Comparison of ENCODE assay signal across 7 mouse cellular contexts in the genomic region with DNA sequence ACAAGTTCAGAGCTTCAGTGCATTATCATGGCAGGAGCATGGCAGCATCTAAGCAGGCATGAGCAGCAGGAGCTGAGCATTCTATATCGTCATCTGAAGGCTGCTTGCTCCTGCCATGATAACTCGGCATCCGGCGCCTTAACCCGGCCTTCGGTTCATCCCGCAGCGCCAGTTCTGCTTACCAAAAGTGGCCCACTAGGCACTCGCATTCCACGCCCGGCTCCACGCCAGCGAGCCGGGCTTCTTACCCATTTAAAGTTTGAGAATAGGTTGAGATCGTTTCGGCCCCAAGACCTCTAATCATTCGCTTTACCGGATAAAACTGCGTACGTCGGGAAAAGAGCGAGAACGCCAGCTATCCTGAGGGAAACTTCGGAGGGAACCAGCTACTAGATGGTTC.
DNase-seq lines count a peak whose midpoint lies in the region; TF ChIP-seq lines count a peak whose summit lies in the region.
"Not testable (repeated sequence)": the region's sequence is repeated elsewhere in the genome, so short reads cannot be mapped to it uniquely, and the experiment has no call there.

No protein-coding gene starts in this region.

- not testable (repeated sequence) for TF ChIP-seq POLR2A in heart, adult 2 months (IDR thresholded peaks at IDR 0.05; ENCODE audit: insufficient read depth, low read depth, low read length)

- TF ChIP-seq CTCF in heart, adult 2 months (IDR thresholded peaks at IDR 0.05); left cerebral cortex, adult 2 months (IDR thresholded peaks at IDR 0.05): not testable (repeated sequence)

- H3K27ac ChIP-seq in heart, adult 2 months; left cerebral cortex, adult 2 months: not testable (repeated sequence)

- intact Hi-C loops in heart, adult 2 months (cut with DNase I); left cerebral cortex, adult 2 months (cut with DNase I): not testable (repeated sequence)

- H3K4me3 ChIP-seq in heart, adult 2 months; left cerebral cortex, adult 2 months: not testable (repeated sequence)

- 92% methylated on average over 24 of the region's 24 CpGs for WGBS in heart, adult 2 months

- DNase-seq in cerebellum, adult 9-10 months, result peak; percentile 81
- peak; percentile 82 to 92 for DNase-seq in heart, adult 2 months
- DNase-seq in kidney, postnatal 36 days, result peak; percentile 25 to 44
- peak; percentile 88 to 96 for DNase-seq in left cerebral cortex, adult 2 months (ENCODE audit: extremely low spot score in 1 of 2, low spot score in 2 of 2)
- peak; percentile 52 for DNase-seq in lung, postnatal 36 days
- DNase-seq in spleen, adult 12 weeks (ENCODE audit: low spot score), result peak; percentile 82
- peak; percentile 68 to 85 for DNase-seq in thymus, postnatal 36 days

- TF ChIP-seq EP300 in heart, adult 2 months (IDR thresholded peaks at IDR 0.05; ENCODE audit: insufficient read depth, low read depth, low read length), result not testable (repeated sequence)

- H3K36me3 ChIP-seq in heart, adult 2 months (ENCODE audit: control insufficient read depth, insufficient read depth, low read length), result not testable (repeated sequence)

- H3K27me3 ChIP-seq in heart, adult 2 months (ENCODE audit: control insufficient read depth, insufficient read depth, low read length), result not testable (repeated sequence)

- not testable (repeated sequence) for H3K4me1 ChIP-seq in heart, adult 2 months (ENCODE audit: control insufficient read depth, insufficient read depth, low read length)

- not testable (repeated sequence) for H3K79me2 ChIP-seq in heart, adult 2 months (replicated peaks; ENCODE audit: control insufficient read depth, insufficient read depth, low read length)

- H3K9ac ChIP-seq in heart, adult 2 months (ENCODE audit: low read depth, low read length), result not testable (repeated sequence)

Comparison
In these comparisons a context has a peak if more than half of its experiments do, and no peak if none do; other contexts are left out.
1. DNase-seq: peak in every context shown above with its lines; median percentile 92 in left cerebral cortex, adult 2 months; 87 in heart, adult 2 months; 82 in spleen, adult 12 weeks; 81 in cerebellum, adult 9-10 months; 76 in thymus, postnatal 36 days; 52 in lung, postnatal 36 days; 34 in kidney, postnatal 36 days.